Mouse (Mus musculus) ES-Bruce4 (cell line): Measurements from ENCODE around the gene Ccdc9.

Experiments used
- CTCF ChIP-seq: IDR thresholded peaks from one replicate; pipeline ENCODE4 v1.8.1; 2011; ENCODE audit warnings: low read depth, low read length
- POLR2A ChIP-seq: IDR thresholded peaks from one replicate; pipeline ENCODE4 v1.8.1; 2011; ENCODE audit warnings: low read length; ENCODE audit not compliant: insufficient read depth

DNA sequence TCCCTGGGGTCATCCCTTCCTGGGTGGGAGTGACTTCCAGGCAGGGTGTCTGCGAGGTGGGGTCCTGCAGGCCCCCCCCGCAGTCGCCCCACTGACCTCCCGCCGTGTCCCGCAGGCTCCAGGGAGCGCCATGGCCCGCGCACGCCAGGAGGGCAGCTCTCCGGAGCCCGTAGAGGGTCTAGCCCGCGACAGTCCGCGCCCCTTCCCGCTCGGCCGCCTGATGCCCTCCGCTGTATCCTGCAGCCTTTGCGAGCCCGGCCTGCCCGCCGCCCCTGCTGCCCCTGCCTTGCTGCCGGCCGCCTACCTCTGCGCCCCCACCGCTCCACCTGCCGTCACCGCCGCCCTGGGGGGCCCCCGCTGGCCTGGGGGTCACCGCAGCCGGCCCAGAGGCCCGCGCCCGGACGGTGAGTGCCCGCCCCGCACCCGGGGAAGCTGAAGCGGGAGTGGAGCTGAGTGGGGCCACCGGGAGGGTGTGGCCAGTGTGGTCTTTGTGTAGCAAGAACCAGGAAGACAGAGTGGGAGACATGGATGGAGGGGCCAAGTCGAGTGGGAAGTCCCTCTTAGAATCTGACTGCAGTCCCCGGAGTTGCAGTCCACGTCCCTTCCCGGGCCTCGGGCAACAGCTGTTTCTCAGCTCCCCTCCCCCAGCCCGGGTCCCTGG is 25.5 kb upstream of the Ccdc9 start:
- TF ChIP-seq POLR2A (no peak), CTCF (no peak)
